Mouse (Mus musculus): ENCODE measurements around the gene Ano4. TPM values are rescaled to one million over a fixed set of nuclear protein-coding genes. Genes with fewer than 3 reads are reported as not detected.

The Ano4 gene
- total and polyA plus RNA-seq, 3 experiments: not detected

DNA sequence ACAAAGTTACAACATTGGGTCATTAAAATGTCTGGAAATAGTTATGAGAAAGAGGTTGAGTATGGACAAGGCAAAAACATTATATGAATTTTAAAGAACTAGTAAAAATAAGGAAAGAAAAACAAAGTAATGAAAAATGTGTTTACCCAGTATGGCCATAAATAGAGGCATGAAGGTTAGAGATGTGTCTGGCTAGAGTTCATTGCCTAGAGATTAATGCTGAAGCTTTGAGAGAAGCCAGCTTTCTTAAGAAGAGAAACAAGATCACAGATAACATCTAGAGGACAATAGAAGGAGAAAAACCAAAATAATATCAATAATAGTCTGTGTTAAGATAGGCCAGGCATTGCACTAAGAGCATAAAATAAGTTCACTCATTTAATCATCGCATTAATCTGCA is 180.0 kb downstream of the Ano4 start:
- in situ Hi-C loops (cut with MboI; ENCODE audit: low pct_ligation_motif_present, low pct_unique_long_range_greater_than_20kb, low sequenced_read_pairs): no loop called here
- Histone ChIP-seq H3K36me3 (replicated peaks in 1 of 2; ENCODE audit: control insufficient read depth in 1 of 2, insufficient read depth in 1 of 2, low read length in 1 of 2) (no peaks in the 10 kb centered on the region), H3K9ac (ENCODE audit: insufficient read depth, low read depth) (no peak overlapping the region), H3K4me3 (replicated peaks in 1 of 3; ENCODE audit: low read depth in 2 of 3, low read length in 2 of 3, poor library complexity in 1 of 3) (no peak overlapping the region), H3K4me2 (ENCODE audit: insufficient read depth, low read depth, poor library complexity, severe bottlenecking) (no peak overlapping the region), H3K9me3 (replicated peaks; ENCODE audit: low read length) (peaks cover 5% of the 10 kb centered on the region), H3K79me2 (replicated peaks; ENCODE audit: control insufficient read depth, extremely low read depth, insufficient read depth, poor library complexity, severe bottlenecking) (no peaks in the 10 kb centered on the region), H3K27me3 (replicated peaks) (no peaks in the 10 kb centered on the region), H3K27ac (ENCODE audit: insufficient read depth, low read depth) (no peak overlapping the region), H3K4me1 (ENCODE audit: control insufficient read depth in 1 of 2, insufficient read depth in 2 of 2) (peaks cover 2 to 5% of the 10 kb centered on the region in 2 experiments; a peak in 2 of 4 replicates)
- dilution Hi-C loops (cut with MboI; ENCODE audit: extremely low pct_ligation_motif_present, extremely low pct_unique_long_range_greater_than_20kb, low sequenced_read_pairs): no loop called here
- TF ChIP-seq KAT2A (IDR thresholded peaks at IDR 0.05; ENCODE audit: insufficient replicate concordance, low read length): no peak
- TF ChIP-seq RAD21 (IDR thresholded peaks at IDR 0.05; ENCODE audit: low read depth, low read length): no peak
- no peak for TF ChIP-seq CTCF (conservative IDR thresholded peaks at IDR 0.05 in 1 of 2, IDR thresholded peaks at IDR 0.05 in 1 of 2; ENCODE audit: low read depth in 2 of 2, low read length in 2 of 2)
- TF ChIP-seq SIN3A (IDR thresholded peaks at IDR 0.05; ENCODE audit: low read length): no peak
- TF ChIP-seq JUND (conservative IDR thresholded peaks at IDR 0.05; ENCODE audit: low read depth, low read length): no peak
- TF ChIP-seq MYC (IDR thresholded peaks at IDR 0.05; ENCODE audit: low read depth, low read length): no peak
- no peak for DNase-seq (ENCODE audit: extremely low read depth)

GRCm38 (mm10) chr10:89155502-89155901 is 189.1 kb downstream of the Ano4 start:
- dilution Hi-C loops (cut with MboI; ENCODE audit: extremely low pct_ligation_motif_present, extremely low pct_unique_long_range_greater_than_20kb, low sequenced_read_pairs): no loop called here
- TF ChIP-seq CHD2 (IDR thresholded peaks at IDR 0.05; ENCODE audit: low read length) (no peak), USF1 (IDR thresholded peaks at IDR 0.05; ENCODE audit: low read depth, low read length) (no peak), POLR2A (IDR thresholded peaks at IDR 0.05; ENCODE audit: low read depth, low read length) (no peak), SIN3A (IDR thresholded peaks at IDR 0.05; ENCODE audit: low read length) (no peak), BHLHE40 (IDR thresholded peaks at IDR 0.05; ENCODE audit: low read depth, low read length) (no peak)
- in situ Hi-C loops (cut with MboI; ENCODE audit: low pct_ligation_motif_present, low pct_unique_long_range_greater_than_20kb, low sequenced_read_pairs): no loop called here

GRCm38 (mm10) chr10:89154797-89155465 is 189.6 kb downstream of the Ano4 start:
- no peaks in the 10 kb centered on the region for H3K79me2 ChIP-seq (replicated peaks; ENCODE audit: control insufficient read depth, extremely low read depth, insufficient read depth, poor library complexity, severe bottlenecking)
- peaks cover 0 to 5% of the 10 kb centered on the region in 2 experiments; a peak in 2 of 4 replicates for H3K4me1 ChIP-seq (ENCODE audit: control insufficient read depth in 1 of 2, insufficient read depth in 2 of 2)
- no peak overlapping the region for H3K4me2 ChIP-seq (ENCODE audit: insufficient read depth, low read depth, poor library complexity, severe bottlenecking)
- dilution Hi-C loops (cut with MboI; ENCODE audit: extremely low pct_ligation_motif_present, extremely low pct_unique_long_range_greater_than_20kb, low sequenced_read_pairs) (no loop called here), in situ Hi-C loops (cut with MboI; ENCODE audit: low pct_ligation_motif_present, low pct_unique_long_range_greater_than_20kb, low sequenced_read_pairs) (no loop called here)
- DNase-seq (ENCODE audit: extremely low read depth): no peak
- no peak for TF ChIP-seq TBP (conservative IDR thresholded peaks at IDR 0.05; ENCODE audit: low read depth, low read length)
- no peak for TF ChIP-seq MEF2A (IDR thresholded peaks at IDR 0.05; ENCODE audit: borderline replicate concordance, low read depth, low read length)
- no peak overlapping the region for H3K27ac ChIP-seq (ENCODE audit: insufficient read depth, low read depth)
- H3K9me3 ChIP-seq (replicated peaks; ENCODE audit: low read length): no peaks in the 10 kb centered on the region
- no peak overlapping the region for H3K9ac ChIP-seq (ENCODE audit: insufficient read depth, low read depth)
- no peaks in the 10 kb centered on the region for H3K36me3 ChIP-seq (replicated peaks in 1 of 2; ENCODE audit: control insufficient read depth in 1 of 2, insufficient read depth in 1 of 2, low read length in 1 of 2)
- H3K27me3 ChIP-seq (replicated peaks): no peaks in the 10 kb centered on the region
- no peak overlapping the region for H3K4me3 ChIP-seq (replicated peaks in 1 of 3; ENCODE audit: low read depth in 2 of 3, low read length in 2 of 3, poor library complexity in 1 of 3)

More at GRCm38 (mm10) chr10:89155502-89155901, 189.1 kb downstream of the Ano4 start:
- peaks cover 0 to 9% of the 10 kb centered on the region in 2 experiments; a peak in 2 of 4 replicates for H3K4me1 ChIP-seq (ENCODE audit: control insufficient read depth in 1 of 2, insufficient read depth in 2 of 2)
- H3K36me3 ChIP-seq (replicated peaks in 1 of 2; ENCODE audit: control insufficient read depth in 1 of 2, insufficient read depth in 1 of 2, low read length in 1 of 2): no peaks in the 10 kb centered on the region
- H3K79me2 ChIP-seq (replicated peaks; ENCODE audit: control insufficient read depth, extremely low read depth, insufficient read depth, poor library complexity, severe bottlenecking): no peaks in the 10 kb centered on the region
- H3K27ac ChIP-seq (ENCODE audit: insufficient read depth, low read depth): no peak overlapping the region
- DNase-seq (ENCODE audit: extremely low read depth): no peak
- H3K9me3 ChIP-seq (replicated peaks; ENCODE audit: low read length): no peaks in the 10 kb centered on the region
- H3K27me3 ChIP-seq (replicated peaks): no peaks in the 10 kb centered on the region
- no peak overlapping the region for H3K4me2 ChIP-seq (ENCODE audit: insufficient read depth, low read depth, poor library complexity, severe bottlenecking)
- no peak overlapping the region for H3K4me3 ChIP-seq (replicated peaks in 1 of 3; ENCODE audit: low read depth in 2 of 3, low read length in 2 of 3, poor library complexity in 1 of 3)
- no peak overlapping the region for H3K9ac ChIP-seq (ENCODE audit: insufficient read depth, low read depth)

Measured in CH12.LX (cell line).